Mouse (Mus musculus) MN1 (cell line): Measurements from ENCODE around the gene Uhmk1.

Source experiments
- DNase-seq: peaks from one replicate; pipeline ENCODE4 v3.0.0-alpha.2; 2016; ENCODE audit warnings: low spot score

Gene Uhmk1

GRCm38 (mm10) chr1:170174814-170175332 lies 40.3 kb downstream of the Uhmk1 start, which contains the start of gene Uap1:
Uap1 (minus strand) TSS chr1:170174957.
- DNase-seq, result peak; percentile 97

GRCm38 (mm10) chr1:170173991-170174813 lies 41.0 kb downstream of the Uhmk1 start:
- peak; percentile 52 for DNase-seq

- no peak for DNase-seq
These were observed 47.4 kb downstream of the Uhmk1 start for GRCm38 (mm10) chr1:170167781-170168180.

GRCm38 (mm10) chr1:170164913-170165312 lies 50.3 kb downstream of the Uhmk1 start:
- DNase-seq, result no peak

GRCm38 (mm10) chr1:170164053-170164614 lies 51.1 kb downstream of the Uhmk1 start:
- DNase-seq, result no peak

GRCm38 (mm10) chr1:170163398-170163943 lies 51.7 kb downstream of the Uhmk1 start:
- DNase-seq, result no peak

- no peak for DNase-seq
These were observed 53.3 kb downstream of the Uhmk1 start for GRCm38 (mm10) chr1:170161852-170162251.

GRCm38 (mm10) chr1:170160397-170160938 lies 54.7 kb downstream of the Uhmk1 start:
- DNase-seq, result peak; percentile 71

GRCm38 (mm10) chr1:170159707-170160106 lies 55.5 kb downstream of the Uhmk1 start:
- DNase-seq, result peak; percentile 14

GRCm38 (mm10) chr1:170155761-170156160 lies 59.4 kb downstream of the Uhmk1 start:
- DNase-seq, result peak; percentile 66

GRCm38 (mm10) chr1:170155298-170155697 lies 59.9 kb downstream of the Uhmk1 start:
- DNase-seq, result no peak

- DNase-seq, result no peak
These were observed 61.2 kb downstream of the Uhmk1 start for GRCm38 (mm10) chr1:170153986-170154385.

GRCm38 (mm10) chr1:170152552-170152951 lies 62.6 kb downstream of the Uhmk1 start:
- no peak for DNase-seq

GRCm38 (mm10) chr1:170150870-170151269 lies 64.3 kb downstream of the Uhmk1 start:
- DNase-seq, result no peak

- no peak for DNase-seq
These were observed 65.4 kb downstream of the Uhmk1 start for GRCm38 (mm10) chr1:170149756-170150155.

GRCm38 (mm10) chr1:170148536-170148935 lies 66.7 kb downstream of the Uhmk1 start:
- no peak for DNase-seq

GRCm38 (mm10) chr1:170147651-170148448 lies 67.3 kb downstream of the Uhmk1 start:
- no peak for DNase-seq

- no peak for DNase-seq
These were observed 69.6 kb downstream of the Uhmk1 start for GRCm38 (mm10) chr1:170145606-170146005.
